19 mouse cellular contexts compared by ENCODE assay signal in genomic region chr11:70663101-70663500, GRCm38 (mm10).
"Had no signal": no experiment of that assay in that cellular context is flagged by ENCODE, and none has a peak within 500 bp of the region (broad histone marks: within the 10 kb centered on the region; RNA-seq: fewer than 3 reads in every experiment).

No protein-coding gene starts in this region.

- H3K4me3 ChIP-seq: lung, embryonic 15.5 days; megakaryocyte, embryonic 14.5 days; midbrain, embryonic 13.5 days; midbrain, embryonic 15.5 days; neural tube, embryonic 13.5 days; neural tube, embryonic 15.5 days had no signal

- H3K9me3 ChIP-seq: lung, embryonic 15.5 days; megakaryocyte, embryonic 14.5 days; midbrain, embryonic 13.5 days; midbrain, embryonic 15.5 days; neural tube, embryonic 13.5 days; neural tube, embryonic 15.5 days had no signal

- H3K27ac ChIP-seq: lung, embryonic 15.5 days; macrophage; midbrain, embryonic 13.5 days; midbrain, embryonic 15.5 days; neural tube, embryonic 13.5 days; neural tube, embryonic 15.5 days had no signal

- ATAC-seq: liver, postnatal 0 days; midbrain, embryonic 13.5 days; midbrain, embryonic 15.5 days had no signal

- DNase-seq: liver, postnatal 0 days; lung, adult 2 months; lung, postnatal 14 days; lung, postnatal 36 days; right cerebral cortex, adult 18-20 months; right cerebral cortex, postnatal 25 days; right cerebral cortex, postnatal 4 days; spleen, adult 18-20 months; thymus, adult 18-20 months; thymus, postnatal 14 days; thymus, postnatal 36 days had no signal

- H3K4me2 ChIP-seq: lung, embryonic 15.5 days; midbrain, embryonic 11.5 days; midbrain, embryonic 13.5 days; midbrain, embryonic 15.5 days; neural tube, embryonic 13.5 days; neural tube, embryonic 15.5 days had no signal

- H3K9ac ChIP-seq: liver, postnatal 0 days; lung, embryonic 15.5 days; midbrain, embryonic 13.5 days; midbrain, embryonic 15.5 days; neural tube, embryonic 13.5 days; neural tube, embryonic 15.5 days had no signal

- H3K27me3 ChIP-seq: lung, embryonic 15.5 days; megakaryocyte, embryonic 14.5 days; midbrain, embryonic 13.5 days; midbrain, embryonic 15.5 days; neural tube, embryonic 13.5 days; neural tube, embryonic 15.5 days had no signal
